Mouse (Mus musculus): ENCODE results near the gene Gm17542.
"Not testable (repeated sequence)": the region's sequence is repeated elsewhere in the genome, so short reads cannot be mapped to it uniquely, and the experiment has no call there.

Gene Gm17542

DNA sequence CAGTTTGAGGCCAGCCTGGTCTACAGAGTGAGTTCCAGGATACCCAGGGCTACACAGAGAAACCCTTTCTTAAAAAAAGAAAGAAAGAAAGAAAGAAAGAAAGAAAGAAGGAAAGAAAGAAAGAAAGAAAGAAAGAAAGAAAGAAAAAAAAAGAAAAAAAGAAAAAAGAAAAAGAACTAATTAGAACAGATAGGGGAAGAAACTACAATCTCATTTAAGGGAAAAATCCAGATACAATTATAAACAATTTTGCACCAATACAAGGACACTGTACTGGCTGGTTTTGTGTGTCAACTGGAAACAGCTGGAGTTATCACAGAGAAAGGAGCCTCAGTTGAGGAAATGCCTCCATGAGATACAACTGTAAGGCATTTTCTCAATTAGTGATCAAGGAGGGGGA lies at the start of gene Gm17542:
TSS of gene Gm17542 (minus strand) at position 101 of the 400 bp plus-strand sequence.
- DNase-seq: not testable (repeated sequence)

DNA sequence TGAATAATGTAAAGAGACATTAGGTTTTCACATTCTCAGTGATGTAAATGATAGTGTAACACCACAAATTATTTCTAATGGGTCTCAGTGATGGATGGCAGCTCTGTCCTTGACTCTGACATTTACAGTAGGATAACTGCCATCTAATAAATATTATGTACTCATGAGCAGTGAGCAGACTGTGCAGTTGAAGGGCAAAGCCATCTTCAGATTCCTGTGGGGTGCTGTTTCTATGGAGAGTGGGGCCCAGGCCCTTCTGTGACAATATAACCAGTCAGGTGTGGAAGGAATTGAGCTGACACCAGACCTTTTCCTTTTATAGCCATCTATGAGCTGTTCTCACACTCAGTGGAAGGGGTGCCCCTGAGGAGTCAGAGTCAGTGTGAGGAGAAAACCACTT lies 21.8 kb upstream of the Gm17542 start:
- DNase-seq: no peak

DNA sequence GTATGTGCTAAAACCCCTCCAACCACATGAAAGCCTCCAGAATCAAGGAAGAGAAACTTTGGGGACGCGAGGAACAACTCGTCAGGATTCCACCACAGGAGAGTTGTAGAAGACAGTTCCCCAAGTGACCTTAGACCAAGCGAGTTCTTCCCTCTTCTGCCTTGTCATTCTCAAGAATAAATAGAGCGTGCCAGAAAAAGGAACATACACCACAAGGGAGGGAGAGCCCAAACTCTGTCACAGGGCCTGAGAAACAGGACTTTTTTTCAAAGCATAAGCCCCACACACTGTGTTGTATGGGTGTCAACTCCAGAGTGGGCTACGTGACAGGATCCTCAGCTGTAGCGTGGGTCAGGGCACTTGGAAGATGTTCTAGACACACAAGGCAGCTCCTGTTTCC lies 20.1 kb upstream of the Gm17542 start:
- no peak for DNase-seq

DNA sequence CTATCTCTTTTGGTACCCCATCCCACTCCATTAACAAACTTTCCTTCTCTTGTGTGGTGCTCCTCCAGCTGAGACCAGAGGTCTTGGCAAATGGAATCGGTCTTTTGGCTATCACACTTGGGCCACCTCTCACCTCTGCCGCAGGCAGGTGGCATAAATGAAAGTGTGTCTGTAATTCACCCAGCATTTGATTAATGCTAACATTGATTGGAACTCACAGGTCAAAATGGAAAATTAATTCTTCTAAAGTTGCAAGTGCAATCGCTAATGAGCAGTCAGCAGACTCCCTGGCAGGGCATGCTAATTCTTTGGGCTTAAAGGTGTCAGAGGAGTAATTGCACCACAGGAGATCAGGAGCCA lies 3.2 kb downstream of the Gm17542 start:
- DNase-seq: no peak

DNA sequence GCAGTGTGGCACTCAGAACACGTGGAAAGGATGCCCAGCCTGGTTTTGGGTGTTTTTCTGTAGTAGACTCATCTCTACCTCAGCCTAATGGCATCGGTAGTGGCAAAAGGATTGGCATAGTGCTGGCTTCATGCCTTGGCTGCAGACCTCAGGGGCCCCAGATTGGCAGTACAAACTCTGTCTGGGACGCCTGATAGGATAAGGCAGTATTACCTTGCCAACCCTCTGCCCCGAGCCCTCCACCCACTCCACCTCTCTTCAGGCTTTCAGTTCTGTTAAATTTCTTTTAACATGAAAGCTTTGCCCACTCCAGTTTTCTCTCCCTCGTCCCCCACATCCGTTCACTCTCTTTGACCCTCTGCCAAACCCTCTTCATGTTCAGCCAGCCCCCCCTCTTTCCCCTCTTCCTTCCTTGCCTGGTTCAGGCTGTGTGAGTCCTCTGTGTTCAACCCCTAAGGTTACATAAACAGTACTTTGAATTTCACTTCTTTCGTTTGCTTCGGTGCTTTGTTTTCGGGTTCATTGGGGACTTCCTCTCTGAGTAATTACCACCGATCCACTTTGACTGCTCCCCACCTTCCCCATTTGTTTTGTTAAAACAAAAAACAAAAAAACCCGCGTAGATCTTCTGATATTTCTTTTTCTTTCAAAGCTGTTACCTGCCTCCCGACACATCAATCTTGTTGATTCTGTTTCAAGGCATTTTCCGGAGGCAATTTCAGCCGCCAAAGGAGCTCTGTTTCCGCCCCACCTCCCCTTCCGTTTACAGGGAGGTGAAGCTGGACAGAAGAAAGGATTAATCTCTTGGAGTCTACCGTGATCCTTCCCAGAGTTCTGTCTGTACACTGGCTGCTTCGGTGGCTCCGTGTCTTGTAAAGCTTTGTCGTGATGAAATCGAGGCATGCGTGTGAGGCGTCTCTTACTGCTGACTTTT lies 3.9 kb downstream of the Gm17542 start:
- no peak for DNase-seq

DNA sequence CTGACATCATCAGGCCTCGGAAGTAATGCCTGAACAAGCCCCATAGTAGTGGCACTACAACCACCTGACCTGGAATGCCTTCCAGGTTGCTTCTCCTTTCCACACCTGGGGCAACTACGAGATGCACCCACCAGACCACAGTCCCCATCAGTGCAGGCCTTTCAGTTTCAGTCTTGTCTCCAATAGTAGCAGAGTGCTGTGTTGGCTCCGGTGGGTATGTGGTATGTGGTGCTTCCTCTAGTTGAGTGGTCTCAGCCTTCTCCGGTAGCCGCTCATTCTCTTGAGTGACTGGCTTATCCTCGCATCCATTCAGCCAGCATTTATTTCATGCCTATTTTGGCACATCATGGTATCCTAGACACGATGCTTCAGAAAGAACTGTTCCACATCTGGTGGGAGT lies 4.8 kb downstream of the Gm17542 start:
- DNase-seq: no peak

DNA sequence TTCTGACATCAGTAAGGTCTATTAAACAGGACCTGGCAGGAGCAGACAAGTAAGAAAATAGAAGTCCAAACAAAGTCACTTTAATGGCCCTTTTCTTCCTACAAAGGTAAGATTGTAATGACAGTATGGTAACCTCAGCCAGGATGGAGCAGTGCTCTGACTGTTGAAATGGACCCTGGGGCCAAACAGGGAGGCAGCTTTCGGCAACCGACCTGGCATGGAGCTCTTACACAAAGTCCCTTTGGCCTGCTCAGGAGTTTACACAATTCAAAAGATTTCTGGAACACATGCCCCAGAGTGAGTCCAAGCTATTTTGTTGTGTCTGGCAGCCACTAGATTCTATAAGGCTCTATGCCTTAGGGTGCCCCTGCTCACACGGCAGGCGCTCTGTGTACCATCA lies 9.0 kb downstream of the Gm17542 start:
- no peak for DNase-seq

DNA sequence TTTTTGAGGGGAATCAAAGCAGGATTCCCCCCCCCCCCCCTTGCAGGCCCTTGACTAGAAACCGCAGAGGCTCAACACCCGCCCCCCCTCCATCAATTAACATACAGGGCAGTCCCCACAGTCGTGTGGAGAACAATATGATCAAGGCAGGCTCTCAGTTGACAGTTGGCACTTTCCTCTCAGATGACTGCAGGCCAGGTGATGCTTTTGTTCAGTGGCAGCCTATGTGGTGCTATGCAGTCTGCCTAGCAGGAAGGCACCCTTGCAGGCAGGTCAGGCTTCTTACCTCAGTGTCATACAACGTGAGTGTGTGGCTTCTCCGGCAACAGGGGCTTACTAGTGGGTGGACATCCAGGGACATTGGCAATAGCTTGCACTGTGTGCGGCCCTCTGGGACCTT lies 17.4 kb downstream of the Gm17542 start:
- DNase-seq: no peak

DNA sequence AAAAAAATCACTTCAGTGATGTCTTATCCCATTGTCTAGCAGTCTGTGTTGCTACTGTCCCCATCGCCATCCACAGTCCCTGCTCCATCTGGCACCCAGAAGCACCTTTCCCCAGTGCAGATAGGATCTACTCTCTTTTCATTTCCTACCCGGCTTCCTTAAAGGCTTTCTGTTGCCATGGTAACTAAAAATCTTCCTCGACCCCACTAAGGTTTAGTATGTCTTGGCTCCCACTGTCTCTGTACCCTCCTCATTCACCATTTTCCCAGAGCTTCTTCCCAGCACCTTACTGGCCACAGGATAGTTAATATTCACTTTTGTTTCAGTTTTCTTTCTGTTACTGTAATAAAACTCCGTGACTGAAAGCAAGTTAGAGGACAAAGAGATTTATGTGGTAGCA lies 17.9 kb downstream of the Gm17542 start:
- no peak for DNase-seq

DNA sequence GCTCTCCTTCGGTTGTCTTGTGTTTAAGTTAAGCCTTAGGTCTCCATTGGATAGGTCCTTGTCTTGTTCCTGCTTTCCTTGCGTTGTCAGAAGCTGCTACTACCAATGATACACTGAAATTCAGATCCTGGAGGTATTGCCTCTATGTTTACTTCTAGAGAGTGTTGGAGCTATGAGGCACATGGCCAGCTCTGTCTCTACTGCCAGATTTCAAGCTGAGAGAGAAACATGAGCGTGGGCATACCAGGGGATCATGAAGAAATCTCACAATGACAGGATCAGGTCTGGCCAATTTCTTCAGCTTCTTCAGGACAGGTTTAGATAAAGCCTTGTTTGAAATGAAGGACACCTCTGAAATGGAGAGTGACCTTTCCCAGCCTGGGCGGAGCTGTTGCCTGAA lies 19.1 kb downstream of the Gm17542 start:
- DNase-seq: no peak

DNA sequence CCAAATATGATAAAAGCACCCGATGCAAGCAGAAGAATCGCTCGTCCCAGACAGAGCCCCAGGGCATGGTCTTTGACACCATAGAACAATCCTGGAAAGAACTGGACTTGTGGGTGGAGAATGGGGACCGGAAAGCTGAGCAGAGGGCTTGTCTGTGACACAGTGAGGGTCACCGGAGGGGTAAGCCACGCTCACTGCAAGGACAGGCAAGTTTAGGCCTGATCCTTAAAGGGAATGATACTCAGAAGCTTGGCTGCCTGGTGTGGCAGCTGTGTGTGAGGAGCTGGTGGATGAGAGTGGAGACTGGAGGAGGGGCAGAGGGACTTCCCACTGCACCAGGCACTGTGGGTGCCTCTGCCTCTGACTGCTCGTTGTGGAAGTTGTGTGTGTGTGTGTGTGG lies 27.0 kb downstream of the Gm17542 start:
- no peak for DNase-seq

DNA sequence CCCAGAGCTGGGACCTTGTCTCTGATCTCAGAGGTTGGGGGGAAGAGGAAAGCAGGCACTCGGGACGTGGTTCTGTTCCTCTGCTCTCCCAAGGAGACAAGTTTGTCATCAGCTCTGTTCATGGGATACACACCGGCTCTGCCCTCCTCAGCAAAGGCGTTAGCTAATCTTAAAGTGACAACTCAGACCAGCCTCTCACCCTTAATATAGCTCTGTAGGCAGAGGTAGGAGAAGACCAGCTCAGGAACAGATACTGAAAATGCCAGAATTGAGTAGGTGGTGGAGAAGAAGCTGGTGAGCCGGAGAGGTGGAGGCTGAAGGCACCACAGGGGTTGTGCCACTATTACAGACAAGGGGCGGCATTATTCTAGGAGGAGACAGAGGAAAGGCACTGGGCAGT lies 38.7 kb downstream of the Gm17542 start:
- DNase-seq: no peak

DNA sequence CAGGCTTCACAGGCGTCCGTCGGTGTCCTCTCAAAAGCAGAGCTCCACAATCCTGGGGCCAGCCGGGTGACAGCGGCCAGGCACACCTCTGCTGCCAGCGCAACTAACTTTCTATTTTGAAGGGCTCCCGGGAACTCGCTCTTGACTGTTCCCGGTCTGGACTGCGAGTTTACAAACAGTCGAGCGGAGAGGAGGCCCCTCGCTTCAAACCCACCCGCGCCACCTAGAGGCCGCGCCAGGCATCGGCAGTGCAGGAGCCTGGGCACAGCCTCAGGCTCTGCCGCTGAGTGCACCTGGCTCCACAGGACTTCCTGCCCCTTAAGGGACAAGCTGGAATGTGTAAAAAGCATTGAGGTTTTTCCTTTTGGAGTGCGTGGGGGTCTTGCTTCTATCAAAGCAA lies 42.5 kb downstream of the Gm17542 start, which contains the start of gene Edar:
TSS of gene Edar (minus strand) at position 122 of the 400 bp plus-strand sequence.
- peak; percentile 76 for DNase-seq

DNA sequence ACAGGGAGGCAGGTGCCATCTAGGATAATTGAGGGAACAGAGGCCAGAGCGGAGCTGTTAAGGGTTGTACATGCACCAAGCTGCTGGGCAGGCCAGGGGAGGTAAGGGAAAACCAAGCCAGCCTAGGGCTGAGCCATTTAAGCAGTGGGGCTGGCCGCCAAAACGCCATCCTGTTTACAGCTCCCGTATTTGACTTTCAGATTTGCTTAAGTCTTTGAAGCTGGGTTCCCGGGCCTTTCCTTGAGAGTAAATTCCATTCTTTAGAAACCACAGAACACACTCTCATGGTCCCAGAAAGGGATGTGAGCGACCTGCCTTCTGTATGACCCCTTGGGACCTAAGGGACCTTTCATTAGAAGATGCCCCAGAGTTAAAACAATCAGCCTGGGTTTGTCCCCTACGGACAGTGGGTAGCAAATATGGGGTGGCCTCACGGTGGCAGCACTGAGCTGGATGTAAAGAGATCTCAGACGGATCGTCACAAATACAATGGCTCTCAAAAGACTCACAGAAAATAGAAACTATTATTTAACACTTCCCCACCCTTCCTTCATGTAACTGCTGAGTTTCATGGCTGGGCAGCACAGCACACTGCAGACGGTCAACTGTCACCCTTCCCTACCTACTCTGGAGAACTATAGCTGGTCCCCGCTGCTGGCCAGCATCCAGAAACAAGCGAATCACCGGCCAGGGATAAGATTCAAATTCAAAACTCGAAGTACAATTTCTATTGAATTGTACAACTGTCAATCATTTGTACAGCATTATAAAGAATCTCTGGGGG lies 44.5 kb downstream of the Gm17542 start:
- peak; percentile 59 for DNase-seq

DNA sequence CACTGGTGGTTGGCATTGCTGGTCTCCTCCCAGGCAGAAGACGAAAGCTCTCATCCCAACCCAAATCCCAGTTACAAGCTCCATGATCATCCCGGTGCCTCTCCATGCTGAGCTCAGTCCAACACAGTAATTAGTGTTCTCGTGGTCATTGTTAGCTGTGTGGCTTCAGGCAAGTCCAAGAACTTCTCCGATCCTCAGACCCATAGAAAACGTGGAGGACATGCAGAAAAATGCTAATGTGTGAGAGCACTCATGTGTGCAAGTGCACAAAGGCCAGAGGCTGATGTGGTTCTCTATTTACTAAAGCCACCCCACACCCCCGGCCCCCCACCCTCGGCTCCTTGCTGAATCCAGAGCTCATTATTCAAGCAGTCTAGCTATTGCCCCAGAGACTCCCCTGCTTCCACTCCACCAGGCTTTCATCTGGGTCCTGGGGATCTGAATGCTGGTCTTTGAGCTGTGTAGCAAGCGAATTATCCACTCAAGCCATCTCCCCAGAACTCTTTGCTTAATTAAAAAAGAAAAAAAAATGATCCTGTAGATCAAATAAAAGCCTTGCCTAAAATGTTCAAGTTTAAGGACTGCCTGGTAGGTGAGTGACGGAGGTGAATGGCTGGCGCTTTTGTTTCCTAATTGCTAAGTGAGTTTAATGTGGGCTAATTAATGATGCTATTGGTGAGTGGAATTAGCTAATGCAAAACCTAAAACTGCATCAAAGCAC lies 45.3 kb downstream of the Gm17542 start:
- DNase-seq: no peak

DNA sequence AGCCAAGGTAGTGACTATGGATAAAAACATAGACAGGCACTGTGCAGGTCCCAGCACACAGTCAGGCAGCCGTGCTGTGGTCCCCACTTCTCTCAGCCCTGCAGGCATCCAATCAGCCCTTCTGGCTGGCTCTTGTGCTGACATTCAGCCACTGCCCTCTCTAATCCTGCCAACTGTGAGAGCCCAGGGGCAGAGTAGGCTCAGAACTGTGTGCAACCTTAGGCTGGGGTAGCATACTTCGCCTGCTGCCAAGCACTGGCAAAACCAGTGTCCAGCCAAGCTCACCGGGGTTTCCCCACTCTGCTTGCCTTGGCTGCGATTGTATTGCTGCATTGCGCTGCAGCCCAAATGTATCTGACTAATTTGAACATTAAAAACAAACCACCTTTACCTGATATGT lies 54.1 kb downstream of the Gm17542 start:
- no peak for DNase-seq

Measured in liver (tissue).